Mouse (Mus musculus): ENCODE results near the gene Nrbf2.

Nrbf2 gene

DNA sequence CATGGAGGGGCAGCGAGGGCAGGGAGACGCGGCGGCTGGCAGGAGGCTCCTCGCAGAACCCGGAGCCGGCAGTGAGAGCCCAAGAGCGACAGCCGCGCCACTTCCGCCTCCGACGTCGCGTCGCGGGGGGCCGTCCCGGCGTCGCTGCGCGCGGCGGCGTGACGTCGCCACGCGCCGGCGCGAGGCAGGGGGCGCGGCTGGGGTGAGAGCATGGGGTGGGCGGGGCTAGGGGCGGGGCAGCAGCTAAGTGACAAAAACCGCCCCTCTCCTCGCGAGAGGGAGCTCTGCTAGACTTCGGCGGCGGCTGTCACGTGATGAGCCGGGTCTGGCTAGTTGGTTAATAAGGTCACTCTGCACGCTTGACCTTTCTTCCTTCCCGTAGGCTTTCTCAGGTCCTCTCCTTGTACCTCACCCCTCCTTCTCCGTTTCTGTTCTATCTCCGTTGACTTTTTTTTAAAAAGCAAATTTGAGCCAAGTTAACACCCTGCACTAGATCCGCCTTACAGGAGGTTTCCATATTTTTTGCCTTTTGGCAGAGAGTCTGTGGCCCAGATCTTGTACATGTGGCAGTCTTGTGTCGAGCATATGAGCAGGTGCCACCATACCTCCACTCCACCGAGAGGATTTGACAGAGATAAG lies at the start of gene Nrbf2:
Gene Nrbf2, minus strand, starts transcription at position 130 of the 639 bp plus-strand sequence.
- peak; percentile 89 for DNase-seq

DNA sequence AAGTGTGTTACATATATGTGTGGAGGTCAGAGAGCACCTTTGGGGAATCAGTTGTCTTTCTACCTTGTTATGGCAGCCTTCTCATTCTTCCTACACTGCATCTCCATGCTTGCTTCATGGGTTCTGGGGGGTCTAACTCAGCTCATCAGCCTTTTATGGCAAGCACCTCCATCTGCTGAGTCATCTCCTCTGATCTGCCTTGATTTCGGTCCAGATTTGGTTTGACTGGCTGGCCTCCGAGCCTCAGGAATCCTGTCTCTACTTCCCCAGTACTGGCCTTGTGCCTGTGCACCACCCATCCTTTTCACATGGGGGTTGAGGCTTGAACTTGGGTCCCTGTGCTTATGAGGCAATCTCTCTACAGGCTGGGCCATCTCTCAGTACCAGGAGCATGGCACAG lies 45.5 kb upstream of the Nrbf2 start:
- DNase-seq, result no peak

DNA sequence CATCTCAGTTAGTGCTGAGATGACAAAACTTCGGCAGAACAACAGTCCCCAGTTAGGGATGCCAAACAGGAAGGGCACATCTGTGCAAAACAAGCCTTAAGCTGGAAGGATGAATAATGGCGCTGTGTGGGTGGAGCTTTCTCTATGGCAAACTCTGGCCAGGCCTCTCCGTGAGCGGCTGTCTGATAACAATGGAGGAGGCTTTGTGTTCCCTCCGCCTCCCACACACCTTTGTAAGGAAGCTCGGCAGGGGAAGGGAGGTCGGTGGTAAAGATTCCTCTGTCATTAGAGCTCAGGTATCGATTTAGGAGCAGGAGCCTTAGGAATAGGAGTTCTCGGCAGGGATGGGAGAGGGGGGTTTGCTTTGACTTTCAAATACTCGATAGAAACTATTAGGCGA lies 44.6 kb upstream of the Nrbf2 start:
- DNase-seq, result no peak

DNA sequence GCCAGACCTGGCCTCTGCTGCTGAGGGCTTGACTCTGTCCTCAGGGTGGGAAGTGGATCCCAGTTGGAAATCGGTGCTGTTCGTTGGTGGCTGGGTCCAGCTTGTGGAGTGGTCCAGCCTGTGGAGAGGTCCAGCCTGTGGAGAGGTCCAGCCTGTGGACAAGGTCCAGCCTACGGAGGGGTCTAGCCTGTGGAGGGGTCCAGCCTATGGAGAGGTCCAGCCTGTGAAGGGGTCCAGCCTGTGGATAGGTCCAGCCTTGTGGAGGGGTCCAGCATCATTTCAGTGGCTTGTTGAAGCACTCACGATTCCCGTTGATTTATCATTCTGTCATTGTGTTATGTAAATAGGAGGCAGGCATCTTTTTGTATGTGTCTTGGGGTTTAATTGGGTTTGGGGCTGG lies 43.1 kb upstream of the Nrbf2 start:
- DNase-seq, result no peak

GRCm38 (mm10) chr10:67324036-67324435 lies 38.9 kb upstream of the Nrbf2 start:
- no peak for DNase-seq

GRCm38 (mm10) chr10:67321396-67321795 lies 36.3 kb upstream of the Nrbf2 start:
- no peak for DNase-seq

GRCm38 (mm10) chr10:67320207-67320859 lies 35.2 kb upstream of the Nrbf2 start:
- DNase-seq, result no peak

GRCm38 (mm10) chr10:67319016-67319725 lies 34.1 kb upstream of the Nrbf2 start:
- DNase-seq, result no peak

GRCm38 (mm10) chr10:67317931-67318460 lies 32.9 kb upstream of the Nrbf2 start:
- peak; percentile 34 for DNase-seq

DNA sequence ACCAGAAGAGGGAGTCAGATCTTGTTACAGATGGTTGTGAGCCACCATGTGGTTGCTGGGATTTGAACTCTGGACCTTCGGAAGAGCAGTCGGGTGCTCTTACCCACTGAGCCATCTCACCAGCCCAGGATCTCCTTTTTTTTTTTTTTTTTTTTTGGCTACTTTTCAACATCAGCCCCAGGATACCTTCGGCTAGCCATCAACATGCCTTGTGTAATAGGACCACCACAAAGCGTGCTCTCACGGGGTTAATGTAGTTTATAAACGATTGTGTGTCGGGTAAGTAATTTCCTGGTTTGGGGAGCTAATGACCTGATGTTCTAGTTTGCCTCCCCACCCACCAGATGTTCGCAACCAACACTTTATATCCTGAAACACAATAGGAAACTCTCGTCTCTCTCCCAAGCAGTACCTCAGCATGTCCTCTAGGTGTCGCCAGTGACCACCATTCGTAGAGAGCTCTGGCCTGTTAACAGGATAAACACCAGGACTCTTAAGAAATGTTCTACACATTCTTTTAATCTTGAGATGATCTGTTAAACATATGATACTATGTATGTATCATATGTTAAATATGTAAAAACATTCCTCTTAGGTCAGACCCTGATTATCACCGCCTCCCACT lies 29.8 kb upstream of the Nrbf2 start:
- peak; percentile 50 for DNase-seq

GRCm38 (mm10) chr10:67312456-67312855 lies 27.4 kb upstream of the Nrbf2 start:
- no peak for DNase-seq

DNA sequence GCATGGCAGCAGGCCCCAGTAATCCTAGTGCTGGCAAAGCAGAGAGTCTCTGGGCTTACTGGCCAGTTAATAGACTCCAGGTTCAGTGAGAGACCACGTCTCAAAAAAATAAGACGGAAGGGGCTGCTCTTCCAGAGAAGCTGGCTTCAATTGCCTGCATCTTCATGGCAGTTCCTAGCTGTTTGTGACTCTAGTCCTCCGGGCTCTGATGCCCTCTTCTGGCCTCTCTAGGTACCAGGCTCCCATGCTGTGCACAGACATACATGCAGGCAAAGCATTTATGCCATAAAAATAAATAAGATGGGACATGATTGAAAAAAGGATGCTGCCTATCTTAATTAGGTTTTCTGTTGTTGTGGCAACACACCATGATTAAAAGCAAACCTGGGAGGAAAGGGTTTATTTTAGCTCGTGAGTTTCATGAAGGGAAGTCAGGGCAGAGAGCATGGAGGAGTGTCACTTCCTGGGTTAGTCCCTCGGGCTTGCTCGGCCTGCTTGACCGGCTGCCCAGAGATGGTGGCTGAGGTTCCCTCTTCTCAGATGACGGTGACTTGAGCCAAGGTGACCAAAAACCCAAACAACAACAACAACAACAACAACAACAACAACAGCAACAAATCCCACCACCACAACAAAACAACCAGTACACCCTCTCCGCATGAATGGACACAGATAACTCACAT lies 26.3 kb upstream of the Nrbf2 start:
- peak; percentile 75 for DNase-seq

- no peak for DNase-seq
Observed at GRCm38 (mm10) chr10:67309483-67310138, 24.5 kb upstream of the Nrbf2 start.

GRCm38 (mm10) chr10:67302340-67302739 lies 17.2 kb upstream of the Nrbf2 start:
- DNase-seq, result no peak

DNA sequence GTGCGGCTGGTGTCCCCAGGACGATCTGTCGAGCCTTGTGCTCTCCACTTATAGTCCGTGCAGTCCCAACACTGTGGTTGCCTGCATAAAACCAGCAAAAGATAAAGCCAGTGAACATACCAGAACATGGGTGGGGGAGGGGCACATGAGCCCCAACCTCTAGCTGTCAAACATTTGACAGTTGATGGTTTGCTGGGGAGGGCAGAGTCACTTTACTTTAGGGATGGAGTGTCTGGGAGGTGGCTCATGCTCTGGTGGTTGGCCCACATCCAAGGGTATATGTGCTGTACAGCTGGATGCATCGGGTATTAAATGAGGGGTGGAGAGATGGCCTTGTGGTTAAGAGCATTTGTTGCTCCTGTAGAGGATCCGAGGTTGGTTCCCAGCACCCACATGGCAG lies 15.9 kb upstream of the Nrbf2 start:
- no peak for DNase-seq

GRCm38 (mm10) chr10:67299285-67299684 lies 14.2 kb upstream of the Nrbf2 start:
- no peak for DNase-seq

DNA sequence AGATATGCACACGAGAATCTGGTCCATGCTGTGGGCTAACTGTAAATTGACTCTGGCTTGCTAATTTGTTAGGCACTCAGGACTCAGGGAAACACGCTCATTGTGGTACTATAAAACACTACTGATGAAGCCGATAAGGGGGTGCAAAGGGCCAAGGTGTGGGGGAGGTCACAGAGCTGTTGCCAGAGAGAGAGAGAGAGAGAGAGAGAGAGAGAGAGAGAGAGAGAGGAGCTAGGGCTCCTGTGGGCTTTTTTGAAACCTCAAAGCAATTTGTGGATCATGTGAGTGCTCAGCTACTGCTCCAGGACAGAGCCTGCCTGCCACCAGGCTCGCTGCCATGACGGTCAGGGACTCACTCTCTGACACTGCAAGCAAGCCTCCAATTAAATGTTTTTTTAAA lies 13.8 kb upstream of the Nrbf2 start:
- no peak for DNase-seq

GRCm38 (mm10) chr10:67297175-67297855 lies 12.2 kb upstream of the Nrbf2 start:
- DNase-seq, result no peak

DNA sequence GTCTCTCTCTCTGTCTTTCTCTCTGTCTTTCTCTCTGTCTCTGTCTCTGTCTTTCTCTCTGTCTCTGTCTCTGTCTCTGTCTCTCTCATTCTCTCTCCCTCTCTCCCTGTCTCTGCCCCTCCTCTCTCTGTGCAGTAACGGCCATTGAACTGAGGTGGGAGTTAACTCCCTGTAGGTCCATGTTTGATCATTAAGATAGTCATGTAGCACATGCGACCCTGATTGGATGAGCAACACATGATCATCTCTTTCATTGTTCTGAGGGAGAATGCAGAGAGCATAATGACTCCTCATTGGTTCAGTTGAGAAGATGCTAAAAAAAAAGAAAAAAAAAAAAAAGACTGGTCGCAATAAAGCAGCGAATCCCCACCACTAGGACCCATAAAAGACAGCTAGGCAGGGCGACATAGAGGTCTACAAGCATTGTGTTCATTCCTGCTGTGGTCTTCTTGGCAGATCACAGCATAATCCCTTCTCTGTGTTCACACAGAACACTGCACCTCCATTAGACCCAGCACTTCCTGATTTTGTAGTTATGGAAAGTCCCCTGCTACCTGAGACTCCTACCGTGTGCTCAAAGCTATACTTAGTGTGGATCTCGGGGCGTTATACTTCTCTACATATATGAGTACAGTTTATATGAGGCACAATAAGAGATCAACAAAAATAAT lies 11.5 kb upstream of the Nrbf2 start:
- DNase-seq, result no peak

- DNase-seq, result no peak
Observed at GRCm38 (mm10) chr10:67295938-67296466, 10.9 kb upstream of the Nrbf2 start.

- no peak for DNase-seq
Observed at GRCm38 (mm10) chr10:67295331-67295730, 10.2 kb upstream of the Nrbf2 start.

Measured in kidney, adult 18-20 months (tissue).